Mouse (Mus musculus) bone marrow macrophage, adult 2 months (primary cell): ENCODE measurements at regions not wholly inside any gene's neighbourhood (a gene's known extent, or its start where the extent isn't known, plus 50 kb on each side); places are given as distances from the start of the nearest gene placed in this dataset.

Experiments
- H3K27ac ChIP-seq: 2 replicates; pipeline ENCODE4 v1.5.1; 2012; ENCODE audit warnings: low read depth, low read length; ENCODE audit not compliant: insufficient read depth
- H3K4me1 ChIP-seq: 2 replicates; pipeline ENCODE4 v1.6.1; 2012; ENCODE audit warnings: low read length; ENCODE audit not compliant: control insufficient read depth, insufficient read depth
- H3K4me3 ChIP-seq: 2 replicates; pipeline ENCODE4 v1.5.1; 2012; ENCODE audit warnings: mild to moderate bottlenecking, low read length, moderate library complexity; ENCODE audit not compliant: insufficient read depth
- CTCF ChIP-seq: IDR thresholded peaks from 2 replicates; pipeline ENCODE4 v1.5.1; 2012; ENCODE audit warnings: low read depth, mild to moderate bottlenecking, low read length, moderate library complexity
- POLR2A ChIP-seq: IDR thresholded peaks from 2 replicates; pipeline ENCODE4 v1.6.1; 2012; ENCODE audit warnings: mild to moderate bottlenecking, low read depth, low read length, borderline replicate concordance

GRCm38 (mm10) chr5:51397528-51397927 is 170.0 kb downstream of the Ppargc1a start:
- no peak overlapping the region for H3K4me3 ChIP-seq
- TF ChIP-seq POLR2A = no peak
- TF ChIP-seq CTCF = no peak
- no peaks in the 10 kb centered on the region for H3K4me1 ChIP-seq
- no peak overlapping the region for H3K27ac ChIP-seq

DNA sequence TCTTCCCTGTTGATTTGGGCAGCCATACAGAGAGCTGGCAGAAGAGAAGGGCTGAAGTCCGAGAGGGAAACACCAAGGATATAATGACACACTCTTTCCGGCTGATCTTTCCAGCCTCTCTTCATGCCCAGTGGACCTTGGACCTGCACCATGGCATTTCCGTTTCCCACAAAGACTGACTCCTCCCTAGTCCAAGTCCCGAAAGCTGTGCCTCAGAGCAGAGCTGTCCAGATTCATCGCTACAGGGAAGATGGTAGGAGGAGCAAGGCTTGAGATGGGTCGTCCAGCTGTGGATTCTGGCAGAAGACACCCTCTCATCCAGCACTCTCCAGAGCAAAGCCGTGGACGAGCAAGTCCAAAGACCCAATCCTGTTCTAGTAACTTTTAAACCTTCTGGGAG is 176.2 kb downstream of the Ppargc1a start:
- TF ChIP-seq CTCF (no peak), POLR2A (no peak)
- Histone ChIP-seq H3K4me3 (no peak overlapping the region), H3K4me1 (no peaks in the 10 kb centered on the region), H3K27ac (no peak overlapping the region)

GRCm38 (mm10) chr5:51387751-51388150 is 179.8 kb downstream of the Ppargc1a start:
- no peak overlapping the region for H3K4me3 ChIP-seq
- no peak overlapping the region for H3K27ac ChIP-seq
- TF ChIP-seq POLR2A (no peak), CTCF (no peak)
- H3K4me1 ChIP-seq = no peaks in the 10 kb centered on the region

GRCm38 (mm10) chr5:51386409-51386808 is 181.1 kb downstream of the Ppargc1a start:
- H3K27ac ChIP-seq = no peak overlapping the region
- H3K4me1 ChIP-seq = no peaks in the 10 kb centered on the region
- TF ChIP-seq POLR2A = no peak
- TF ChIP-seq CTCF = no peak
- H3K4me3 ChIP-seq = no peak overlapping the region

DNA sequence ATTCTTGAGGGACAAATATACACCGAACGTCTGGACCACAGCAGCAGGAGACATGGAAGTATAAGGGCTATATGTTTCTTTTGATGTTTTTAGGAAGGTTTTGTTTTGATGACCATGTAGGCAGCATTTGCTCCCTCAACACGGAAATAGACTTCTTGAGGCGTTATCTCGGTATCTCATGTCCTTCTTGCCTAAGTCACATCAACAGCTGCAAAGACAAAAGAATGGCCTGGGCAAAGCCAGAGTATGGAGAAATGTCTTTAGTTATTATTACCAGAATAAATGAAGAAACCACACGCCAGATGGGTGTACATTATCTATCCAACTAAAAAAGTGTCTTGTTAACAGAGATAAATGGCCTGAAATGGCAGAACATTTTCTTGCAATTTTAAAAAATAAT is 183.2 kb downstream of the Ppargc1a start:
- no peak overlapping the region for H3K27ac ChIP-seq
- TF ChIP-seq POLR2A (no peak), CTCF (no peak)
- H3K4me1 ChIP-seq = no peaks in the 10 kb centered on the region
- no peak overlapping the region for H3K4me3 ChIP-seq

GRCm38 (mm10) chr5:51359101-51359500 is 208.4 kb downstream of the Ppargc1a start:
- TF ChIP-seq CTCF (no peak), POLR2A (no peak)
- H3K4me1 ChIP-seq = no peaks in the 10 kb centered on the region
- H3K4me3 ChIP-seq = no peak overlapping the region
- H3K27ac ChIP-seq = no peak overlapping the region

DNA sequence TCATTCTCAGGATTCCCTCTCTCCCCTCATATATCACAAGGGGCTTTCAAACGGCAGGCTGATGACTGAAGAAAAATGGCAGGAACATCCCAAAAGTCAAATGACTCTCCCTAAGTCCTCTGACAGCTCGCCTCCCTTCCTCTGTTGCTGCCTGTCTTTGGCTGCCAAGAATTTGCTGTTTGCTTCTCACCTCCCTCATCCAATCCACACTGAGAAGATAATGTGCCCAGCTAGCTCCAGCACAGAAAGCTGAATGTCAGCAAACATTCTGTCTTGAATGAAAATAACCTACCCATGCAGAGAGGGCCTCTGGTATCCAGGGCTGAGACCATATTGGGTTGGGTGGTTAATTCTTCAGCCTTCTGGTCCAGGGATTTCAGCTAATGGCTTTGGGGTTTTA is 219.3 kb downstream of the Ppargc1a start:
- TF ChIP-seq POLR2A (no peak), CTCF (no peak)
- Histone ChIP-seq H3K4me1 (no peaks in the 10 kb centered on the region), H3K27ac (no peak overlapping the region), H3K4me3 (no peak overlapping the region)

DNA sequence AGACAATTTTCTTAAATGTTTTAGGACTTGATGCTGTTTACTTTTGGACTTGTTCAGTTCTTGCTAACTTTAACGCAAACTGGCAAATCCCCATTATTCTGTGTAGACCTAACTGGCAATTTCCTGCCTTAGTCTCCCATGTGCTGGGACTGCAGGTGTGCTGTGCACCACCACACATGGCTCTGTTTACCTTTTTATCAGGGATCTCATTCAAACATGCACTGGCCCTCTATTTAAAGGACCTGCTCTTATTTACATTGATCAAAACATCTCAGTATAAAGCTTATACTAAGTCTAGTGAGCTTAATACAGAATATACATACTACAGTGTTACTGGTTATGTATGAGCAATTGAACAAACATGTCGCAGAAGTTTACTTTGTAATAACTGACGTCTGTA is 238.4 kb downstream of the Ppargc1a start:
- Histone ChIP-seq H3K27ac (no peak overlapping the region), H3K4me3 (no peak overlapping the region), H3K4me1 (no peaks in the 10 kb centered on the region)
- TF ChIP-seq POLR2A (no peak), CTCF (no peak)

- no peak overlapping the region for H3K27ac ChIP-seq
- TF ChIP-seq POLR2A (no peak), CTCF (no peak)
- no peak overlapping the region for H3K4me3 ChIP-seq
- no peaks in the 10 kb centered on the region for H3K4me1 ChIP-seq
Measured at GRCm38 (mm10) chr5:51289191-51289590, 278.3 kb downstream of the Ppargc1a start.

GRCm38 (mm10) chr5:51288234-51288633 is 279.3 kb downstream of the Ppargc1a start:
- TF ChIP-seq POLR2A (no peak), CTCF (no peak)
- no peaks in the 10 kb centered on the region for H3K4me1 ChIP-seq
- no peak overlapping the region for H3K4me3 ChIP-seq
- no peak overlapping the region for H3K27ac ChIP-seq

- no peaks in the 10 kb centered on the region for H3K4me1 ChIP-seq
- H3K4me3 ChIP-seq = no peak overlapping the region
- H3K27ac ChIP-seq = no peak overlapping the region
- TF ChIP-seq CTCF = no peak
- no peak for TF ChIP-seq POLR2A
Measured at GRCm38 (mm10) chr5:51241156-51241555, 326.4 kb downstream of the Ppargc1a start.
